Mouse (Mus musculus) telencephalon, adult 2 months (tissue): ENCODE data around the gene Trim9.

Source experiments
- DNase-seq: peaks from one replicate; pipeline ENCODE4 v3.0.0-alpha.2; 2011; ENCODE audit warnings: low read depth, low spot score

Trim9 gene

DNA sequence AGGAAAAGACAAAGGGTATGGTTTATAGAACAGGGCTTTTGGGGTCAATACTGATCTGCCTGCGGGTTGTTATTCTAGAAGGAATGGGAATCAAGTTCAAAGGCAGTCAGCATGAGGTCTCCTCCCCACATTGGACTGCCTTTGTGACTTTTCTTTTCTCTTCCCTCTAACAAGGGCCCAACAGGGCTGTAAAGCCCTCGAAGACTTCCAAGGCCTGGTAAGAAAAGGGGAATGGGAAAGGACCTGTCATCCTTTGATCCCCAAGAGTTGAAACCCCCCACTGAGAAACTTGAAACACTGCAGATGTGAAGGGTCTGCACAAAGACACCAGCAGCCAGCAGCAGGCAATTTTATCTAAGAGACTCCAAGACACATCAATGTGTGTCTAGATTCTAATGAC is 21.0 kb downstream of the Trim9 start:
- DNase-seq: no peak

DNA sequence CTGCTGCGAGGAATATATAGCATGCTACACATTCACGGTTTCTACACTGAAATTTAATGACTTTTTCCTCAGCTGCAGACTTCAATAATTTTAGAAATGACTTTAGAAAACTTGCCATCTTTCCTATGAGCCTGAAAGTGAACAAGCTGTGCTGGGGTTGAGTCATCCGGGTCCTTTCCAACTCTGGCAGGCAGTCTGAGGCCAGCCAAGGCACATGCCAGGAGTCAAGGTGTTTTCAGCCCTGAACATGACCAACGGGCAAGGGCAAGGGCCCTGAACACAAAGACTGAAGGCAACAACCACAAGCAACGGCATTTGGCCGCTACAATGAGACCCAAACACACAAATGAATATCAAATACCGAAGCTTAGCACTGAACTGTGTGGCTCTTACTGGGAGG is 21.6 kb downstream of the Trim9 start:
- DNase-seq: no peak

DNA sequence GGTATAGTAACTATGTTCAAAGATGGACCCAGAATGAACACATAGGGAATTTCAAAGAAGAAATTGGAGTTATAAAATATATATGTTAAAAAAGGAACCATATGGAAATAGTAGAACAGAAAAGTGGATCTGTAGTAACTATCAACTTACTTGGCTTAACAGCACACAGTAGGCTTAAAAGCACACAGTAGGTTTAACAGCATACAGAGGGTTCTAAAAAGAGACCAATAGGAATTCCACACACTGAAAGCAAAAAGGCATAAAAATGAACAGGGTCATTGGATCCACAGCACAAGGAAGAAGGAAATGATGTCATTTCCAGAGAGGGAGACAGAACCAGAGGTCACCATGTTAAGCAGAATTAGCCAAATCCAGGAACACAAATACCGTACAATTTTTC is 24.6 kb downstream of the Trim9 start:
- no peak for DNase-seq

DNA sequence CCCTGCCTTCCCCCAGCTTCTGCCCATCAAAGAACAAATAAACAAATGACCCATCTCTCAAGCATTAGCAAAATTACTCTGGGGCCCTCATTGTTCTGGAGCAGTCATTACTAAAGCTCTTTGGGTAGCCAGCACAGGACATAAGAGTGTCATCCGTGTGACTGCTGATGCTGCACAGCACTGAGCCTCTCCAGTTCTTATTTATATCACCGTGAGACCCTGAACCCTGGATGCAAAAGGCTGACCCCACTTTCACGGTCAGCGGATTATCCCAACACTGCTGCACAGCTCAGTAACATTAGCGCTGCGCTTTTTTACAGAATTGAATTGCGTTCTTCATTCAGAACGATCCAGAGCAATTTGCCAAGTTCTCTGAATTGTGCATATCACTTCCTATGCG is 31.3 kb downstream of the Trim9 start:
- DNase-seq: no peak

DNA sequence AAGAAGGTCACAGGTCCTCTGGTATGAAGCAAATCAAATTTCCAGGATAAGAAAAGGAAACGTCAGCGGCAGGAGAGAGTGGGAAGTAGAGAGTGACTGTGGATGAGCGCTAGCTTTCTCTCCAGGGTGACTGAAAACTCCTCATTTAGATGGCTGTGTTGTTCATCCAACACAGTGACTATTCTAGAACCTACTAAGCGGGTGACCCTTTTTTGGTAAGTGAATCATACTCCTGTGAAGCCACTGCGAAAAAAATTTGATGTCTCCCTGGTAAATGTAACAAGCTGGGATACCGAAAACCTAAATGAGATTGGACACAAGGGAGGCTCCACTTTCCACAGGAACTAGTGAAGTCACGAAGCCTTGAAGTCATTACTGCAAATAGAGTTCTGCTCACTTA is 39.5 kb downstream of the Trim9 start:
- peak; percentile 69 for DNase-seq

DNA sequence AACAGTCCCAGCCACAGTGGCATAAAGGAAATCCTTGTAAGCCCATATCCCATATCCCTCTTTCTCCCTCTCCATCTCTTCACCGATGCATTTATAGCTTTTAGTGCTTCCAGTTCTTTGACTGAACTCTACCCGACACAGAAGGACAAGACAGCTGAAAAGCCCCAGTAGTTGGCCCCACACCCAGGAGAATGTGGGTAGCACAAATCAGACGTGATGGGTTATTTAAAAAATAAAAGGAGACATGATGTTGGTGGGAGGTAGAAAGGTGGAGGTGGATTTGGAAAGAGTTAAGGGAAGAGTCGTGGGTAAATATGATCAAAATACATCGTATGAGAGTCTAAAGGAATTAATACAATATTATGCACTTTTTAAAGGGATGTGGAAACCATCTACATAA is 40.4 kb downstream of the Trim9 start:
- no peak for DNase-seq

DNA sequence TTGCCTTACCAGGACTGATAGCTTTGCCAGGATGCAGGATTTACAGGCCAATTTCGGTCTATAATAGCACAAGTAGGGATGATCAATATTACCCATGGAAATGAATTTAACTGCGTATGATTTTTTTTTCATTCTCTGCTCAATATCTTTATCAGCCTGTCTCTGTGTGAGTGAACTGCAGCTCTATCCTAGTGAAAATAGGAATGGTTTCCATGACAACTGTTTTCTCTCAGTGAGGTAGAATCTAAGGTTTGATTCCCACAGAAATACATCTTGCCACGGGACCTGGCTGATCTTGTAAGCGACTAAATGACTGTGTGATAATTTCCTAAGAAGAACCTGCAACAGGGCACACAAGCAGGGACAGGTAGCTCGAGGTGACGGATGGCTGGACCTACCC is 43.4 kb downstream of the Trim9 start:
- no peak for DNase-seq

DNA sequence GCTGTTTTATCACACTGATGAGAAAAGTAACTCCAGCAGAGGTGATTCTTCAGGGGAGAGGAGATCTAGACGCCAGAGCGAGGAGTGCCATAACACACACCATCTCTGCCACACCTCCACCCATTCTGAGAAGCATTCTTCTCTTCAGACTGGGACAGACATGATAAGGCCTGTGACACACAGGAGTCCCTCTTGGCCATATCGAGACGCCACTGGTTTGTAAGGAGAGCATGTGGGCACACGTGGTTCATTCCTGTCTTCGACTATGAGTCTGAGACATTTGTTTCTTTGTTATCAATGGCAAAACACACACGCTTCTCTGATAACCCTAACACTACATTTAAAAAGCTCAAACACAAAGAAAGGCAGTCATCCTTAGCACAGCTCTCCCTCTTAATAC is 43.9 kb downstream of the Trim9 start:
- no peak for DNase-seq

DNA sequence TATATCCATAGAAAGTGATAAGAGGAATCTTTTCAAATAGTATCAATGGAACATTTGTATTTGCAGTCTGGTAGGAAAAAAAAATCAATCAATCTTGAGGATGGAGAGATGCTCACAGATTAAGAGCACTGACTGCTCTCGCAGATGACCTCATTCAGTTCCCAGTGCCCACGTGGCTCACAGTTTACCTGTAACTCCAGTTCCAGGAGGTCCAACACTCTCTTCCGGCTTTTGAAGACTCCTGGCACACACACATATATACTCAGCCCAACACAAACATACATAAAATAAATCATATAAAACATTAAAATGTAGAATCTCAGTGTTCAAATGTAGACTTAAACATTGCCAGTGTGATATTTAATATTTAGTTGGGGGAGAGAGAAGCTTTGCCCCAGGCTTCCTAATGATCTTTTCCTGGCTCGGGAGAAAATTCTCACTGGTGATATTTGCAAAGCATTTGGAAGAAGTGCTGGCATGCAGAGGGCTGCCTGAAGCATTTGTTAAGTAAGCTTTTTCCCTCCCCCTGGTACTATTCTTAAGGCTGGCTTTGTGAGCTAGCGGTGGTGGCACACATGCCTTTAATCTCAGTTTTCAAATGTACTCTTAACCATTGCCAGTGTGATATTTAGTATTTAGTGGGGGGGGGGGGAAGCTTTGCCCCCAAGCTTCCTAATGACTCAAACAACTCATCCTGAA is 45.2 kb downstream of the Trim9 start:
- DNase-seq: peak; percentile 58

DNA sequence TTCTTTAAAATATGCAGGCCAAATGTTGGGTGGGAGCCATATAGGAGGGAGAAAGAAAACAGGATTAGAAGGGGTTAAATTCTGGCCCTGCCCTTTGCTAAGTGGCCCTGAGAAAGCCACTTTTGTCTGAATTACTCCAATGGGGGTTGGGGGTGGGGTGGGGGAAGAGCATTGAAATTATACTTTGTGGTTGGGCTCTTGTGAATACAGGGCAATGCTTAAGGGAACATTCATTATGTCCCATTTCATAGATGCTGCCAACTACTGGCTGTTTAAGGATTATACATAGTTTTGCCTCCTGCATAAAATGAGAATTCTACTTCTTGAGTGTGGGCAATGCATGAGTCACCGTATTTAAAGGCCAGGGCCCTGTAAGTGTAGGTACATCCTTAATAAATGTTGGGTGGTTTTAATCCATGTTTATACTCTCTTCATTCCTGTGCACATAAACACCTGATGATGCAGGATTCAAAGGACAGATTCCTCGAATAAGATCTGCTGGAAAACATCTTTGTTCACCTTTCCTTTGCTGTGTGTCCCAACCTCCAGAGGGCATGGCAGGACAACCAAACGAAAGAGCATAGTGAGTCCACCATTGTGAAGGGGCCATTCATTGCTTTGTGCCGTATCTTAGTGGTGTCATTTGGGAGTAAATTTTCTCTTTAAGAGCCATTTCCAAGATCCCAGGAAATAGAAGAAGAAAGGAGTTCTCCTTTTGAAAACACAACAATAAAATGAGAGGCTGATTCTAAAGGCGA is 53.3 kb downstream of the Trim9 start:
- no peak for DNase-seq

DNA sequence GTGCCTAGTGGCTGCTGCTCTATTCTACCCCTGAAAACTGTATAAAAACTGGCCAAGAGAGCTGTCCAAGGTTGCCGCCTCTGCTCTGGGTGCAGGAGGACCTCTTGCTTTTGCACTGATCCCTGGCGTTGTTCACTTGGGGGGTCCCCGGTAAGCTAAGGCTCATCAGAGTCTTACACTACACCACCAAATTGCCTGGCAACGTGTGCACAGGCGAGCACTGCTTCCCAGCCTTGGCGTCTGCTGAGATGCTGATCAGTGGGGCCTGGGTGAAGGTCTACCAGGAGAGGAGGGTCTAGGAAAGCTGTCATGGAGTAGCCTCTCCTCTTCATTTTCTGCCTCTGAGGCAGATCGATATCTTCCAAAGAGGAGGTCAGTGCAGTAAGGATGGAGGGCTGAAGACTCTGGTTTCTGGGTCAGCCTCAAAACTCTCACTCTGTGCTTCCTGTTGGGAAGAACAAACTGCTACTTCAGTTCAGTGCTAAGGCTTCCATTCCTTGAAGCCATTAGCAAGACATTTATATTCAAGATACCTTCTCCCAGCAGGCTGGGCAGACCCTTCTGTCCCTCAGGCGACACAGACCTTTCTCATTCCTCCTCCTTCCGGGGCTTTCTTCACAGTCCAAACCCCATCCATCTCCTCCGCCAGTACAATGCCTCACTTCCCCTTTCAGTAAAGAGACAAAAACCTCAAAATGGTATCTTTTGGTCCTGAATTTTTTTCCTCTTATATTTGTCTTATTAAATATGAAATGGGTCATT is 54.1 kb downstream of the Trim9 start:
- no peak for DNase-seq

DNA sequence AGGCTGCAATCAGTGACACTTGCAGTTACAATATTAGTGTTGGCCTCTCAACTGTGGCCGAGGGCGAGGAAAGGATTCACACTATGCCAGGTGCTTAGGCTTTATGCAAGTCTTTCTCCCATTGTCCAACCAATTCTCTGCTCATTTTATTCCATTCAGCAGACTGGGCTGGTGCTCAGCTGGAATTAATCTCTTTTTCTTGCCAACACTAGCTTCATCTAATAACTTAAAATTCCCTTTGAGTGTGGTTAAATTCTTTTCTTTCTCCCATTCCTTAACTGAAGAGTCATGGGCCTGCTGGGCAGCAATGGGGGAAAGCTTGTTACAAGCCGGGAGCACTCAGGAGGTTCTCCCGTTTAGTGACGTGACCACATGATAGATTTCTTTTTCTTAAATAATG is 61.9 kb downstream of the Trim9 start:
- no peak for DNase-seq

DNA sequence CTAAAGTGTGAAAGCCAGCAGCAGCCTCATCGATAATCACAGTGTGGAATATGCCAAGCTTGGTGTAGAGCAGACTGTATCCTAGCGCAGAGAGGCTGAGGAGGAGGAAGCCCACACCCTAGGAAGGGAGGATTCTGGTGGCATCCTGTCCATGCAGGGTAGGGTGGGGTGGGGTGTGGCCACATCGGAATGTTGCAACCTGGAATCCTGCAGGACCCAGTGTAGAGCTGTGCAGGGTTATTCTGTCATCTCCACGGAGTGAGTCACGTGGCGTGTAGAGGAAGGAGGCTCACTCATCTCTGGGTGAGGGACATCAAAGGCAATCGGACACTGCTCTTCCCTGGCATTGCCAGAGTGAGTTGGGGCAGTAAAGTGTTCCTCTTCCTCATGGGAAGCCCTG is 62.4 kb downstream of the Trim9 start:
- no peak for DNase-seq

DNA sequence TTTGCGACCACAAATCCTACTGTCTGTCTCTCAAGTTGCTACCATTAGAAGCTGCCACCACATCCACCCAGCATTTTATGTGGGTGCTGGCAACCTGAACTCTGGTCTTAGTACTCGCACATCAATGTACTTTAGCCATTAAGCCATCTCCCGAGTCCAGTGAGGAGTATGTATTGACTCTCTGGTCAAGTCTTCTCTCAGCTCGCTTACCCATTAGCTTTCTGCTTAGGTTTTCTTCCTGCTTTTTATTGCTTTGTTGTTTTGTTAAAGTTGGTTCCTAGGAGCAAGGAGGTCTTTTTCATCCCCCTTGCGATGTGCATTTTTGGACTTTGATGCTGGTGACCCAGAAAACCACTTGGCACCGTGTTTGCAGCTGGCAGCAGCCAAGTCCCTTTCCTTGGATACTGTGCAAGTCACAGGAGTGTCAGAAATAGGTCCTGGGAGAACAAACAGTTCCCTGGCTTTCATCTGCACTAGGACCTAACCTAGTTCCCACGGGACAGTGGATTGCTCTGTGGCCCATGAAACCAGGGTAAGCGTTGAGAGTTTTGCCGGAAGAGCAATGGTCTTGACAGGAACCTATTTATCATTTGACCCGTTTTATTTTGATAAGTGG is 64.2 kb downstream of the Trim9 start:
- no peak for DNase-seq

DNA sequence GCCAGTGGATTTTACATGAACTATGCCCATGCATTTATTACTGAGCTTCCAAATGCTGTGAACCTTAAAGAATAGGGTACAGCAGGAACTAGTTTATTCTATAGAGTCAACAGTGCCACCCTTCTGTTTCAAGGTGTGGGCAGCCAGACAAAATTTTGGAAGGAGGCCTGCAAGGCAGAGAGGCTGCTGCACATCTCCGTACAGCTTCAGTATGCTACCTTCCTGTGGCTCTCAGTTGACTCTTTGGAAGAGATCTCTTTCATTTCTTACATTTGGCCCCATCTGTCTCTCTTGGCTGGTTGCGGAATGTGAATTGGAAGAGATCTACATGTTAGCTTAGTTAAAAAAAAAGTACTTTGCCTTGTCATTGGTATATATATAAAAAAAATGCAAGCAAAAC is 66.5 kb downstream of the Trim9 start:
- DNase-seq: no peak

DNA sequence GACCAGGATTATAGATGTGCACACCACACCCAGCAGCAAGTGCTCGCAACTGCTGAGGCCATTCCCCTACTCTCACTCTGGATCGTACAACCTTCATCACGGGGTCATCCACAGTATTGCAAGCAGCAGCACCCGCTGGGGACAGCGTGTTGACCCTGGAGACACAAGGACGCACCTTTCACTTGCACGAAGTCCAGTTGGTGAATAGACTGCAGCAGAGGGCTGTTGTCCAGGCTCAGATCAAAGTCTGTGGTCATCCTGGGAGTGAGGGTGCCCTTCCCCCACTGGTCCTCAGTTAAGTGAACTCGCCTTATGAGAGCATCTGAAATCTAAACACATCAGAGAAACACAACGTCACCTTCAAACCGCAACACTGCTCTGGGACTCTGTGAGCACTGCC is 67.0 kb downstream of the Trim9 start:
- no peak for DNase-seq

DNA sequence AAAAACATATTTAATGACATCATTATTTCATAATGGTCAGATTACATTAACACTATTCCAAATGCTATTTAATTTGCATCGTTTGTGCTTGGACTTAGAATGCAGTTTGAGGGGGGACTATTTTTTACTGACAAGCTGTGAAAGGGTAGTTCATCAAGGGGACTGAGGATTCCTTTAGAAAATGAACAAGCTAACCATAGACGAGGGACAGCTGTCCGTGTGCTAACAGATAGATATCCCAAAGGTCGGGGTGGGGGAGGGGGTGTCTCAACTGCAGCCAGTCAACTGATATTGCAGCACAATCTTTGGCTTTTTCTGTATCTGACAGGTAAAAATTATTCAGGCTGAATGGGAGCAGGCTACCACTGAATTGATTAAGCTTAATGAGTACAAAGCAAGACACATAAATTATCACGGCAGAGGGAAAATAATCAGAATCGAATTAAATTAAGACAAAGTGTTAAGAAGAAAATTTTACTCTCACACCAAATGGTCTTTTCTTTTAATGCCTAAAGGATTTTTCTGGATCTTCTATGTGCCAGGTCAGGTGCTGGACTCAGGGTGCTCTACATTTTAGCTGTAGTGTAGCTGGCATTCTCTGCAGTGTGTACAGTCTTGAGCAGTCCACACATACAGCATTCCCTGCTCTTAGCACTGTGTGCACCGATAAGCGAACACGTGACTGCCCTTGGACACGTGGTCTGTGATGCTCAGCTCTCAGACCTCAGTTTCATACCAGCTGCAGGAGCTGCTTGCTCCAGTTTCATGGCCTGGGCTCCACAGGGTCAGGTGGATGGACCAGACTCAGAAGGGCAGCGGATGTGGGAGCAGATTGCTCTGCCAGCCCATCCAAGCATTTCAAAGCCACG is 70.1 kb downstream of the Trim9 start:
- no peak for DNase-seq

DNA sequence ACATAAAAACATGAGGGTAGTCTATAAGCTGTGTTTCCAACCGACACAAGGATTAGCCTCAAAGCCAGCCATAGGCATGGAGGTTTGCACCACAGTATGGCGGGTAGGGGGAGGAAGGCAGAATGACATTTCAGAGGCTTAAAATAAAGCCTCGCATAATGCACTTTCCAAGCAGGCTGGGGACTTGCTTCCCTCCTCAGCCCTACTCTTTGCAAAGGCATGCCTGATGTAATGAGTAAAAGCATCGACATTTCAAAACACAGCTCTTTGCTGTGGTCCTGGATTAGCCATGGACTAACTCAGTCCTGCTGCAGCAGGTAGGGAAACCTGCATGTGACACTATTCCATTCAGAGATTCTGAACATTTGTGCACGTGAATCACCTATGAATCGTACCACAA is 77.7 kb downstream of the Trim9 start:
- DNase-seq: no peak

DNA sequence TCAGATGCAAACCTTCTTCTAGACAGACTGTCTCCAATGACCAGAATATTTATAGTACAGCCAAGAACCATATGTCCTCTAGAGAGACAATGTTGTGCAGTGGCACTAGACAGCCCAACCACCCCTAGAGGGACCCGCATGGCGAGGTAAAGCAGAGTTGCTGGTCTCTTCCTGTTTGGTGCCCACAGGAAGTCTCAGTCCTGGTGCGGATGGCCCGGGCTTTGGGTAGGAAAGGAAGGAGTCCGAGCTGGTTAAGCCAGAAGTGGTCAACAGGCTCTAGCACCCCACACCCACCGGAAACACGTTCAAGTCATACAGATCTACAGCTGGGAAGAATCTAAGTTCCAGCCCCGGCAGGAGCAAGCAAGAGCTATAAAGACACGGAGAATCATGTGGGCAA is 80.1 kb downstream of the Trim9 start:
- no peak for DNase-seq

DNA sequence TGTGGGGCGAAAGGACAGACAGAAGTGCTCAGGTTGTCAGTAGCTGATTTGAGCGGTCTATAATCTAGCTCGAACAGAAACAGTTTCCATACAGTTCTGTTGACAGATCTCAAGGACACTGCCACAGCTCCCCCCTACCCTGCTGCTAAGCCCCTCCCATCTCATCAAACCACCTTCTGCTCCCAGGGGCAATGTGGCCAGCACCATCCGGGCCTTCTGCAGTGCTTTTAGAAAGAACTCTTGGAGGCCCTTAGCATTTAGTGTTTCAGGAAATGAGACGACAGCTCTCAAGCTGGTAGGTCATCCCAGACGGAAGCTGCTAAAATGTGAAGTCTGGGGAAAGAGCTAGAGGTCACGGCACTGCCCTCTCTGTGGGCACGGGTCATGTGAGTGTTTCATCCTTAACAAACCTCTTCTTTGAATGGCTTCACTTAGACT is 80.9 kb downstream of the Trim9 start:
- DNase-seq: no peak

DNA sequence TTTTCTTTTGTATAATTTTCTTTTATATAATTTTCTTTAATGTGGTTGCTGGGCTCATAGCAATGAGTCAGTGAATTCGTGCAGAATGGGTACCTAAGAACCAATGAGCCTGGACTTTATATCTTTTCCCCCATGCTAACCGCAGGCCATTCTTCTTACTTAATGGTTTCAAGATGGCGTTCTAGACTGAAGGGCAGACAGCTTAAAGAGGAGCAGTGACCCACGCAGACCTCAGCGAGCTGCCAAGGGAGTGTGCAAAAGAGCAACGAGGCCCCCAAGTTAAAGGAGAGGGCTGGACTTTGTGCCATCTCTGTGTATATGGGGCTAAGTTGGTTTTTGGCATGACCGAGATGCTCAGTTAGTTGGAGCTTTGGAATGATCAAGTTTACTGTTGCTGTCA is 83.7 kb downstream of the Trim9 start:
- DNase-seq: no peak
